Mouse (Mus musculus) myocyte (in vitro differentiated cells): ENCODE measurements around the gene Focad. TPM values are rescaled to one million over a fixed set of nuclear protein-coding genes. Genes with fewer than 3 reads are reported as not detected.

Experiments used
- H3K27me3 ChIP-seq: one replicate; pipeline ENCODE4 v1.6.1; 2011; ENCODE audit not compliant: control insufficient read depth, insufficient read depth, insufficient read length
- H3K36me3 ChIP-seq: one replicate; pipeline ENCODE4 v1.6.1; 2011; ENCODE audit not compliant: control insufficient read depth, insufficient read depth
- H3K4me2 ChIP-seq: one replicate; pipeline ENCODE4 v1.6.1; 2011; ENCODE audit warnings: low read depth, control low read depth
- H3K4me3 ChIP-seq: one replicate; pipeline ENCODE4 v1.5.1; 2011; ENCODE audit warnings: mild to moderate bottlenecking, control low read depth, moderate library complexity
- H3K79me2 ChIP-seq: one replicate; pipeline ENCODE4 v1.6.1; 2011; ENCODE audit not compliant: control insufficient read depth, insufficient read depth
- H3ac ChIP-seq: one replicate; pipeline ENCODE4 v1.6.1; 2011; ENCODE audit not compliant: control insufficient read depth, insufficient read length
- CEBPB ChIP-seq: IDR thresholded peaks from 2 replicates; pipeline ENCODE4 v1.6.1; 2011; ENCODE audit warnings: mild to moderate bottlenecking, moderate library complexity; ENCODE audit not compliant: poor library complexity, insufficient read depth, severe bottlenecking
- E2F4 ChIP-seq: IDR thresholded peaks from one replicate; pipeline ENCODE4 v1.6.1; 2011; ENCODE audit warnings: mild to moderate bottlenecking, control low read depth, moderate library complexity; ENCODE audit not compliant: insufficient read depth
- MAX ChIP-seq: IDR thresholded peaks from one replicate; pipeline ENCODE4 v1.6.1; 2011; ENCODE audit warnings: low read depth, mild to moderate bottlenecking, control low read depth
- MYOD1 ChIP-seq, 3 experiments: IDR thresholded peaks; one replicate each; pipeline ENCODE4 v1.6.1; 2011; ENCODE audit warnings: control low read depth in 2 of 3, low read depth in 2 of 3, mild to moderate bottlenecking in 2 of 3, moderate library complexity in 1 of 3; ENCODE audit not compliant: insufficient read length in 2 of 3, control insufficient read depth in 1 of 3
- MYOG ChIP-seq, 3 experiments: IDR thresholded peaks; one replicate each; pipeline ENCODE4 v1.6.1; 2011; ENCODE audit warnings: control low read depth in 2 of 3, low read depth in 2 of 3, mild to moderate bottlenecking in 2 of 3; ENCODE audit not compliant: insufficient read length in 2 of 3, control insufficient read depth in 1 of 3, insufficient read depth in 1 of 3
- POLR2A ChIP-seq: IDR thresholded peaks from one replicate; pipeline ENCODE4 v1.6.1; 2011; ENCODE audit warnings: low read depth, mild to moderate bottlenecking, control low read depth, moderate library complexity; ENCODE audit not compliant: insufficient read length
- POLR2AphosphoS2 ChIP-seq: IDR thresholded peaks from one replicate; pipeline ENCODE4 v1.6.1; 2011; ENCODE audit warnings: low read depth, control low read depth; ENCODE audit not compliant: insufficient read length
- REST ChIP-seq: IDR thresholded peaks from one replicate; pipeline ENCODE4 v1.6.1; 2011; ENCODE audit warnings: mild to moderate bottlenecking, control low read depth, moderate library complexity; ENCODE audit not compliant: insufficient read depth, insufficient read length
- SRF ChIP-seq: IDR thresholded peaks from one replicate; pipeline ENCODE4 v1.6.1; 2011; ENCODE audit warnings: low read depth; ENCODE audit not compliant: control insufficient read depth, insufficient read length
- TCF12 ChIP-seq: IDR thresholded peaks from one replicate; pipeline ENCODE4 v1.6.1; 2011; ENCODE audit warnings: mild to moderate bottlenecking, control low read depth; ENCODE audit not compliant: poor library complexity, insufficient read depth, severe bottlenecking
- TCF3 ChIP-seq: IDR thresholded peaks from one replicate; pipeline ENCODE4 v1.6.1; 2011; ENCODE audit warnings: low read depth, control low read depth; ENCODE audit not compliant: insufficient read length
- USF1 ChIP-seq: IDR thresholded peaks from one replicate; pipeline ENCODE4 v1.6.1; 2011; ENCODE audit warnings: low read depth, mild to moderate bottlenecking, control low read depth, moderate library complexity
- polyA plus RNA-seq: library from polyadenylated mRNA; unstranded; fragments of >200 nt; fragmentation: generic; extraction: Trizol; gene quantifications from one replicate; pipeline ENCODE4 v1.2.1, GENCODE M21; 2012; ENCODE audit warnings: missing spikeins

The Focad gene
- polyA plus RNA-seq, 1 experiment = 15.3 TPM

- no peak for TF ChIP-seq REST
- no peak for TF ChIP-seq POLR2AphosphoS2
- TF ChIP-seq MAX = no peak
- no peak for TF ChIP-seq MYOD1 (IDR thresholded peaks at IDR 0.05; ENCODE audit: control insufficient read depth in 1 of 3, insufficient read length in 2 of 3, low read depth in 2 of 3)
- no peak for TF ChIP-seq MYOG (IDR thresholded peaks at IDR 0.05; ENCODE audit: control insufficient read depth in 1 of 3, insufficient read depth in 1 of 3, insufficient read length in 2 of 3, low read depth in 2 of 3)
- no peak for TF ChIP-seq TCF12
- TF ChIP-seq SRF = no peak
- TF ChIP-seq TCF3 = no peak
- no peaks in the 10 kb centered on the region for H3K27me3 ChIP-seq
These were observed 330.1 kb downstream of the Focad start for GRCm38 (mm10) chr4:88424563-88424962.

GRCm38 (mm10) chr4:88427630-88428239 is 333.3 kb downstream of the Focad start:
- H3K4me2 ChIP-seq = no peak overlapping the region
- no peaks in the 10 kb centered on the region for H3K36me3 ChIP-seq
- no peak overlapping the region for H3K4me3 ChIP-seq
- no peaks in the 10 kb centered on the region for H3K27me3 ChIP-seq
- no peaks in the 10 kb centered on the region for H3K79me2 ChIP-seq
- TF ChIP-seq SRF (no peak), POLR2A (no peak), CEBPB (no peak)
- no peak overlapping the region for H3ac ChIP-seq

More at GRCm38 (mm10) chr4:88424563-88424962, 330.1 kb downstream of the Focad start:
- Histone ChIP-seq H3K36me3 (no peaks in the 10 kb centered on the region), H3K4me3 (no peak overlapping the region), H3K79me2 (no peaks in the 10 kb centered on the region), H3K4me2 (no peak overlapping the region), H3ac (no peak overlapping the region)

GRCm38 (mm10) chr4:88432412-88433024 is 338.1 kb downstream of the Focad start:
- TF ChIP-seq REST (no peak), SRF (no peak), POLR2A (no peak), POLR2AphosphoS2 (no peak), MYOG (IDR thresholded peaks at IDR 0.05; ENCODE audit: control insufficient read depth in 1 of 3, insufficient read depth in 1 of 3, insufficient read length in 2 of 3, low read depth in 2 of 3) (no peak), TCF12 (no peak), E2F4 (no peak), TCF3 (no peak), MAX (no peak), MYOD1 (IDR thresholded peaks at IDR 0.05; ENCODE audit: control insufficient read depth in 1 of 3, insufficient read length in 2 of 3, low read depth in 2 of 3) (no peak), USF1 (no peak), CEBPB (no peak)
- H3K79me2 ChIP-seq = no peaks in the 10 kb centered on the region

GRCm38 (mm10) chr4:88436593-88437165 is 342.2 kb downstream of the Focad start:
- no peaks in the 10 kb centered on the region for H3K36me3 ChIP-seq
- TF ChIP-seq MYOD1 (IDR thresholded peaks at IDR 0.05; ENCODE audit: control insufficient read depth in 1 of 3, insufficient read length in 2 of 3, low read depth in 2 of 3) (no peak), CEBPB (no peak), TCF12 (no peak), SRF (no peak), REST (no peak), POLR2AphosphoS2 (no peak), USF1 (no peak), MAX (no peak), E2F4 (no peak), POLR2A (no peak), MYOG (IDR thresholded peaks at IDR 0.05; ENCODE audit: control insufficient read depth in 1 of 3, insufficient read depth in 1 of 3, insufficient read length in 2 of 3, low read depth in 2 of 3) (no peak), TCF3 (no peak)
- H3K4me3 ChIP-seq = no peak overlapping the region
- no peaks in the 10 kb centered on the region for H3K79me2 ChIP-seq
- no peaks in the 10 kb centered on the region for H3K27me3 ChIP-seq
- H3K4me2 ChIP-seq = peak overlapping the region; percentile 71
- no peak overlapping the region for H3ac ChIP-seq

More at GRCm38 (mm10) chr4:88432412-88433024, 338.1 kb downstream of the Focad start:
- Histone ChIP-seq H3K27me3 (no peaks in the 10 kb centered on the region), H3K4me3 (no peak overlapping the region), H3K36me3 (no peaks in the 10 kb centered on the region), H3ac (no peak overlapping the region), H3K4me2 (no peak overlapping the region)

GRCm38 (mm10) chr4:88437166-88437565 is 342.7 kb downstream of the Focad start:
- H3K27me3 ChIP-seq = no peaks in the 10 kb centered on the region
- H3K36me3 ChIP-seq = no peaks in the 10 kb centered on the region
- TF ChIP-seq MYOD1 (IDR thresholded peaks at IDR 0.05; ENCODE audit: control insufficient read depth in 1 of 3, insufficient read length in 2 of 3, low read depth in 2 of 3) (no peak), REST (no peak), CEBPB (no peak), MAX (no peak), E2F4 (no peak), MYOG (IDR thresholded peaks at IDR 0.05; ENCODE audit: control insufficient read depth in 1 of 3, insufficient read depth in 1 of 3, insufficient read length in 2 of 3, low read depth in 2 of 3) (no peak), USF1 (no peak), SRF (no peak)
- no peaks in the 10 kb centered on the region for H3K79me2 ChIP-seq
- H3K4me2 ChIP-seq = peak overlapping the region; percentile 71
- no peak overlapping the region for H3ac ChIP-seq
- no peak overlapping the region for H3K4me3 ChIP-seq
